Mouse (Mus musculus): ENCODE data around the gene Swap70.

DNA sequence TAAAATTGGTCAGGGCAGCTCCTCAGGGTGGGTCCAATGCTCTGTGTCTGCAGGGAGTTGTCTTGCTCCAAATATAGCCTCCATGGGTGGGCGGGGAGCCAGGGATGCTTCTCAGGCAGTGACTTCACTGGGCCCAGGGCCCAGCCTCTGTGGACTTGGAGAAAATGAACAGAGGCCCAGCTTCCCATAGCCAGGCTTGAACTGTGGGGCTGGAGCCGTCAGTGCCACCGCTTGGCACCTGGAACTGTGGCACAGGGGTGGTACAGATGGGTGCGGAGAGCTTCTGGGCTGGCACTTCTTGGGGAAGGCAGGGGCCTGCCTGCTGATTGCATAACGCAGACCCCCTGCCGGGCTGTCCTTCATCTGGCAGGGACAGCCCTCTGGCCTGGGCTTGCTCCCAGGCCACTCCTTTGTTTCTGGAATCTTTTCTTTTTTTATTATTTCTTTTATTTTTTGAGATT is 67.2 kb downstream of the Swap70 start:
- TF ChIP-seq CTCF (IDR thresholded peaks at IDR 0.05; ENCODE audit: low read depth): no peak
- TF ChIP-seq EP300 (IDR thresholded peaks at IDR 0.05; ENCODE audit: low read depth): no peak

All from liver, embryonic 14.5 days (tissue).